In the genomic region with DNA sequence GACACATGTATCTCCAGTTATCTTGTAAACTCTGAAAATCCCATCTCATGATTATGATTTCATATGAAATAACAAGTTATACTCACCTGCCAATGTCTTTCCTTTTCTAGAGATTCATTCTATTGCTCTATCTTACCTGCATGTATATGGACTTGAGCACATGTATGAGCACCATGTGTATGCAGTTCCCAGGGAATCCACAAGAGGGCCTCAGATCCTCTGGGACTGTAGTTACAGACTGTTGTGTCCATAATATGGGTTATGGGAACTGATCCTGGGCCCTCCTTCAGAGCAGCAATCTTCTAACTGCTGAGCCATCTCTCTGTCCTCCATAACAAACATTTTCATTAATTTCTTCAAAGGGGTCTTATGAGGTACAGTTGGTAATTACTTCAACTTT, we compare ENCODE assay signal across 17 mouse cellular contexts.
DNase-seq lines count a peak whose midpoint lies in the region; ATAC-seq and TF ChIP-seq lines count a peak whose summit lies in the region.
"Had no signal": no experiment of that assay in that cellular context is flagged by ENCODE, and none has a peak within 500 bp of the region (broad histone marks: within the 10 kb centered on the region; RNA-seq: fewer than 3 reads in every experiment).

No protein-coding gene starts in this region.

- no peak overlapping the region for H3K4me3 ChIP-seq in lung, embryonic 14.5 days (ENCODE audit: low read depth, low read length)
- H3K4me3 ChIP-seq in stomach, postnatal 0 days (ENCODE audit: low read depth, low read length), result no peak overlapping the region
- H3K4me3 ChIP-seq in liver, embryonic 12.5 days, result no peak overlapping the region
- H3K4me3 ChIP-seq: embryonic facial prominence, embryonic 10.5 days; hindbrain, embryonic 10.5 days; kidney, embryonic 15.5 days had no signal

- no peaks in the 10 kb centered on the region for H3K9me3 ChIP-seq in lung, embryonic 14.5 days (ENCODE audit: low read depth, low read length)
- no peaks in the 10 kb centered on the region for H3K9me3 ChIP-seq in stomach, postnatal 0 days (ENCODE audit: control insufficient read depth, low read length)
- H3K9me3 ChIP-seq in liver, embryonic 12.5 days (replicated peaks), result no peaks in the 10 kb centered on the region
- H3K9me3 ChIP-seq: kidney, embryonic 15.5 days had no signal

- H3K36me3 ChIP-seq in lung, embryonic 14.5 days (ENCODE audit: insufficient read depth), result no peaks in the 10 kb centered on the region
- H3K36me3 ChIP-seq in stomach, postnatal 0 days (ENCODE audit: control insufficient read depth, insufficient read depth, low read length), result no peaks in the 10 kb centered on the region
- no peaks in the 10 kb centered on the region for H3K36me3 ChIP-seq in liver, embryonic 12.5 days
- H3K36me3 ChIP-seq: embryonic facial prominence, embryonic 10.5 days; hindbrain, embryonic 10.5 days had no signal

- no peaks in the 10 kb centered on the region for H3K4me1 ChIP-seq in lung, embryonic 14.5 days (ENCODE audit: insufficient read depth)
- no peaks in the 10 kb centered on the region for H3K4me1 ChIP-seq in stomach, postnatal 0 days (replicated peaks; ENCODE audit: control insufficient read depth, insufficient read depth)
- no peaks in the 10 kb centered on the region for H3K4me1 ChIP-seq in liver, embryonic 12.5 days
- H3K4me1 ChIP-seq: hindbrain, embryonic 10.5 days; kidney, embryonic 15.5 days had no signal

- no peak for ATAC-seq in lung, embryonic 14.5 days (ENCODE audit: insufficient read depth)
- no peak for ATAC-seq in Patski
- ATAC-seq in stomach, postnatal 0 days (ENCODE audit: low FRiP score, low TSS enrichment), result no peak
- ATAC-seq in liver, embryonic 12.5 days, result no peak

- DNase-seq in heart, adult 11 months, result peak; percentile 51
- no peak for DNase-seq in heart, adult 8-10 months (ENCODE audit: low spot score)
- DNase-seq in lung, embryonic 14.5 days, result no peak
- DNase-seq in lung, postnatal 25 days (ENCODE audit: low spot score), result no peak
- no peak for DNase-seq in Patski (ENCODE audit: low read depth, low spot score)
- DNase-seq in stomach, postnatal 0 days (ENCODE audit: low spot score), result no peak
- DNase-seq in layer of hippocampus, postnatal 36 days, result no peak
- DNase-seq: adrenal gland, adult 2 months; cerebellum, adult 9-10 months; gastrocnemius, postnatal 10 days; lung, postnatal 4 days; thymus, adult 18-20 months; thymus, postnatal 4 days had no signal

- CTCF ChIA-PET in Patski (lab: Charles Lee), result no interaction called here

- POLR2A ChIA-PET in Patski (lab: Charles Lee), result no interaction called here

- in situ Hi-C loops in Patski (cut with MboI; ENCODE audit: low pct_unique_long_range_greater_than_20kb), result no loop called here

- H3K4me2 ChIP-seq in lung, embryonic 14.5 days, result no peak overlapping the region
- H3K4me2 ChIP-seq in stomach, postnatal 0 days (replicated peaks; ENCODE audit: low read depth), result no peak overlapping the region
- H3K4me2 ChIP-seq in liver, embryonic 12.5 days, result no peak overlapping the region
- H3K4me2 ChIP-seq: kidney, embryonic 15.5 days had no signal

- H3K27ac ChIP-seq in lung, embryonic 14.5 days (ENCODE audit: low read depth), result no peak overlapping the region
- no peak overlapping the region for H3K27ac ChIP-seq in stomach, postnatal 0 days (replicated peaks)
- H3K27ac ChIP-seq in liver, embryonic 12.5 days, result no peak overlapping the region
- H3K27ac ChIP-seq: embryonic facial prominence, embryonic 10.5 days; hindbrain, embryonic 10.5 days; kidney, embryonic 15.5 days had no signal

- H3K27me3 ChIP-seq in lung, embryonic 14.5 days (ENCODE audit: insufficient read depth, low read length), result no peaks in the 10 kb centered on the region
- no peaks in the 10 kb centered on the region for H3K27me3 ChIP-seq in Patski
- H3K27me3 ChIP-seq in stomach, postnatal 0 days (ENCODE audit: control insufficient read depth, insufficient read depth, low read length), result no peaks in the 10 kb centered on the region
- H3K27me3 ChIP-seq in liver, embryonic 12.5 days (replicated peaks), result no peaks in the 10 kb centered on the region
- H3K27me3 ChIP-seq: kidney, embryonic 15.5 days had no signal

- TF ChIP-seq EP300 in stomach, postnatal 0 days (optimal IDR thresholded peaks at IDR 0.05), result no peak

- peak; percentile 36 for TF ChIP-seq CTCF in lung, embryonic 14.5 days (IDR thresholded peaks at IDR 0.05; ENCODE audit: low read depth)
- peak; percentile 27 for TF ChIP-seq CTCF in Patski (IDR thresholded peaks at IDR 0.05)
- TF ChIP-seq CTCF in stomach, postnatal 0 days (IDR thresholded peaks at IDR 0.05; ENCODE audit: low read depth), result peak; percentile 31

- H3K9ac ChIP-seq in lung, embryonic 14.5 days, result no peak overlapping the region
- no peak overlapping the region for H3K9ac ChIP-seq in stomach, postnatal 0 days (ENCODE audit: low read length)
- no peak overlapping the region for H3K9ac ChIP-seq in liver, embryonic 12.5 days
- H3K9ac ChIP-seq: kidney, embryonic 15.5 days had no signal
